Mouse (Mus musculus): ENCODE measurements around the gene Srrt.

DNA sequence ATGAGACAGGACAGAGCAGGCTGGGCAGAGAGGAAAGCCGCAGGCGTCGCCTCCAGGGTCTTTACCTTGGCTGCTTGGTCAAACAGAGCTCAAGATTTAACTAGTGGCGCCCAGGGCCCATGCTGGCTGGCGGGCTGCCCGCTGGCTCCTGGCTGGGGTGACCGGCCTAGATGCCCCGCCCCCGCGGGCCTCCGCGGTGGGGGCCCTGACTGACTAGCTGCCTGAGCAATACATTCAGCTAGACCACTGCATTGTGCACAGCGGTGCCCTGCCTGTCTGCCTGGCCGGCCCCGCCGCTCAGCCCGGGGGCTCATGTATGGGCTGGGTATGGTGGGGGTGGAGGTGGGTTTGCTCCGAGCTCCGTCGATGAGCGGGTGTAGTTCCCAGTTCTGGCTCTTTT lies 6.2 kb downstream of the Srrt start:
- TF ChIP-seq POLR2A (IDR thresholded peaks at IDR 0.05; ENCODE audit: low read depth, low read length), result no peak
- TF ChIP-seq CTCF (IDR thresholded peaks at IDR 0.05; ENCODE audit: extremely low read depth, insufficient read length, insufficient replicate concordance, low read depth, low read length), result no peak
